ENCODE assay signal across 10 mouse cellular contexts in genomic region chr8:120383713-120384112, GRCm38 (mm10).
A peak's percentile ranks its signal among the peaks of the same experiment; 100 is the strongest.
DNase-seq lines count a peak whose midpoint lies in the region; ATAC-seq and TF ChIP-seq lines count a peak whose summit lies in the region.
"Had no signal": no experiment of that assay in that cellular context is flagged by ENCODE, and none has a peak within 500 bp of the region (broad histone marks: within the 10 kb centered on the region; RNA-seq: fewer than 3 reads in every experiment).

No protein-coding gene starts in this region.

- peaks cover 44% of the 10 kb centered on the region for H3K27me3 ChIP-seq in midbrain, embryonic 10.5 days (ENCODE audit: low read depth, poor library complexity, severe bottlenecking)
- no peaks in the 10 kb centered on the region for H3K27me3 ChIP-seq in midbrain, postnatal 0 days (ENCODE audit: insufficient read depth, low read length)
- no peaks in the 10 kb centered on the region for H3K27me3 ChIP-seq in hindbrain, embryonic 12.5 days
- H3K27me3 ChIP-seq in stomach, embryonic 15.5 days (replicated peaks) = no peaks in the 10 kb centered on the region

- no peak for TF ChIP-seq CTCF in gastrocnemius, adult 2 months (IDR thresholded peaks at IDR 0.05)
- no peak for TF ChIP-seq CTCF in midbrain, postnatal 0 days (IDR thresholded peaks at IDR 0.05)

- H3K4me1 ChIP-seq in midbrain, embryonic 10.5 days = peaks cover 72% of the 10 kb centered on the region
- H3K4me1 ChIP-seq in midbrain, postnatal 0 days (ENCODE audit: insufficient read depth, low read length) = peaks cover 9% of the 10 kb centered on the region; the same call in 1 of the 2 replicates
- peaks cover 69% of the 10 kb centered on the region for H3K4me1 ChIP-seq in hindbrain, embryonic 12.5 days
- H3K4me1 ChIP-seq in stomach, embryonic 15.5 days = peaks cover 32% of the 10 kb centered on the region

- no peak overlapping the region for H3K9ac ChIP-seq in midbrain, postnatal 0 days (replicated peaks; ENCODE audit: low read length, poor library complexity, severe bottlenecking)
- no peak overlapping the region for H3K9ac ChIP-seq in hindbrain, embryonic 12.5 days
- no peak overlapping the region for H3K9ac ChIP-seq in stomach, embryonic 15.5 days
- H3K9ac ChIP-seq: liver, embryonic 15.5 days had no signal

- intact Hi-C loops in gastrocnemius, adult 2 months (cut with DNase I) = loop anchor here (5.0 kb wide), 1 partner anchor 39 kb away; no protein-coding TSS in a partner anchor
- intact Hi-C loops in gastrocnemius, postnatal 14 days (cut with DNase I; ENCODE audit: low total_unique reads) = no loop called here

- ATAC-seq in midbrain, postnatal 0 days (ENCODE audit: low FRiP score) = no peak
- no peak for ATAC-seq in hindbrain, embryonic 12.5 days (ENCODE audit: low FRiP score)
- no peak for ATAC-seq in stomach, embryonic 15.5 days (ENCODE audit: insufficient read depth, low FRiP score, low read depth)

- 43% methylated on average over 6 of the region's 6 CpGs for WGBS in midbrain, embryonic 10.5 days
- WGBS in midbrain, postnatal 0 days = 57% methylated on average over 6 of the region's 6 CpGs
- 34% methylated on average over 6 of the region's 6 CpGs for WGBS in hindbrain, embryonic 12.5 days
- WGBS in stomach, embryonic 15.5 days = 45% methylated on average over 6 of the region's 6 CpGs

- no peaks in the 10 kb centered on the region for H3K36me3 ChIP-seq in midbrain, embryonic 10.5 days
- no peaks in the 10 kb centered on the region for H3K36me3 ChIP-seq in midbrain, postnatal 0 days (ENCODE audit: insufficient read depth, low read length)
- no peaks in the 10 kb centered on the region for H3K36me3 ChIP-seq in hindbrain, embryonic 12.5 days
- H3K36me3 ChIP-seq in stomach, embryonic 15.5 days = no peaks in the 10 kb centered on the region
- H3K36me3 ChIP-seq: liver, embryonic 15.5 days had no signal

- no peak overlapping the region for H3K4me2 ChIP-seq in midbrain, postnatal 0 days (ENCODE audit: low read depth, low read length, poor library complexity, severe bottlenecking)
- no peak overlapping the region for H3K4me2 ChIP-seq in hindbrain, embryonic 12.5 days (replicated peaks)
- H3K4me2 ChIP-seq in stomach, embryonic 15.5 days = no peak overlapping the region
- H3K4me2 ChIP-seq: liver, embryonic 15.5 days had no signal

- peak overlapping the region; percentile 89 for H3K27ac ChIP-seq in gastrocnemius, adult 2 months
- peak overlapping the region; percentile 61 for H3K27ac ChIP-seq in midbrain, embryonic 10.5 days (replicated peaks)
- no peak overlapping the region for H3K27ac ChIP-seq in midbrain, postnatal 0 days (ENCODE audit: low read depth, low read length)
- H3K27ac ChIP-seq in hindbrain, embryonic 12.5 days = peak overlapping the region; percentile 78; the same call in 1 of the 2 replicates
- H3K27ac ChIP-seq in stomach, embryonic 15.5 days = peak overlapping the region; percentile 57; the same call in 1 of the 2 replicates
- H3K27ac ChIP-seq: liver, embryonic 15.5 days had no signal

- no peak overlapping the region for H3K4me3 ChIP-seq in gastrocnemius, adult 2 months
- no peak overlapping the region for H3K4me3 ChIP-seq in midbrain, embryonic 10.5 days
- H3K4me3 ChIP-seq in midbrain, postnatal 0 days (ENCODE audit: low read depth, low read length) = no peak overlapping the region
- H3K4me3 ChIP-seq in hindbrain, embryonic 12.5 days = no peak overlapping the region
- no peak overlapping the region for H3K4me3 ChIP-seq in stomach, embryonic 15.5 days (replicated peaks)
- H3K4me3 ChIP-seq: liver, embryonic 15.5 days had no signal

- no peak for DNase-seq in gastrocnemius, adult 2 months
- DNase-seq in gastrocnemius, postnatal 14 days = no peak
- DNase-seq in midbrain, embryonic 10.5 days (ENCODE audit: low spot score) = no peak
- no peak for DNase-seq in midbrain, postnatal 0 days (ENCODE audit: low spot score)
- DNase-seq in ovary, adult 18-20 months (ENCODE audit: low spot score) = no peak
- DNase-seq in c-Kit-positive CD71-positive TER-119-positive erythroid progenitor cells, embryonic 14.5 days (ENCODE audit: low spot score) = no peak
- DNase-seq: layer of hippocampus, postnatal 36 days had no signal

- no peaks in the 10 kb centered on the region; the same call in 1 of the 2 replicates for H3K9me3 ChIP-seq in midbrain, embryonic 10.5 days (replicated peaks)
- no peaks in the 10 kb centered on the region for H3K9me3 ChIP-seq in midbrain, postnatal 0 days (ENCODE audit: low read length)
- H3K9me3 ChIP-seq in hindbrain, embryonic 12.5 days (replicated peaks) = 0 out of 2 replicates have a peak, but pooled peaks cover 6% of the 10 kb centered on the region
- no peaks in the 10 kb centered on the region for H3K9me3 ChIP-seq in stomach, embryonic 15.5 days
- H3K9me3 ChIP-seq: liver, embryonic 15.5 days had no signal
